Mouse (Mus musculus) bone marrow macrophage, adult 2 months (primary cell): Measurements from ENCODE around the gene Ddost. TPM values are rescaled to one million over a fixed set of nuclear protein-coding genes. Genes with fewer than 3 reads are reported as not detected.
A peak's percentile ranks its signal among the peaks of the same experiment; 100 is the strongest.

Source experiments
- H3K27ac ChIP-seq: 2 replicates; pipeline ENCODE4 v1.5.1; 2012; ENCODE audit warnings: low read depth, low read length; ENCODE audit not compliant: insufficient read depth
- H3K4me1 ChIP-seq: 2 replicates; pipeline ENCODE4 v1.6.1; 2012; ENCODE audit warnings: low read length; ENCODE audit not compliant: control insufficient read depth, insufficient read depth
- H3K4me3 ChIP-seq: 2 replicates; pipeline ENCODE4 v1.5.1; 2012; ENCODE audit warnings: mild to moderate bottlenecking, low read length, moderate library complexity; ENCODE audit not compliant: insufficient read depth
- CTCF ChIP-seq: IDR thresholded peaks from 2 replicates; pipeline ENCODE4 v1.5.1; 2012; ENCODE audit warnings: low read depth, mild to moderate bottlenecking, low read length, moderate library complexity
- POLR2A ChIP-seq: IDR thresholded peaks from 2 replicates; pipeline ENCODE4 v1.6.1; 2012; ENCODE audit warnings: mild to moderate bottlenecking, low read depth, low read length, borderline replicate concordance
- polyA plus RNA-seq: library from polyadenylated mRNA; stranded (reverse); fragments of >200 nt; gene quantifications from 2 replicates; pipeline ENCODE4 v1.2.4, GENCODE M21; 2012; ENCODE audit not compliant: missing spikeins, insufficient read depth, insufficient read length

Gene Ddost
- 112 and 119 TPM in 2 replicates for polyA plus RNA-seq

GRCm38 (mm10) chr4:138304340-138305104 is at the start of gene Ddost:
Gene Ddost, plus strand, starts transcription at chr4:138304730.
- Histone ChIP-seq H3K4me1 (peaks cover 20% of the 10 kb centered on the region), H3K4me3 (peak within 1 kb of the TSS; percentile 99), H3K27ac (peak within 1 kb of the TSS; percentile 59)
- TF ChIP-seq CTCF = peak; percentile 20; the same call in 1 of the 2 replicates
- peak; percentile 24; the same call in 1 of the 2 replicates for TF ChIP-seq POLR2A

GRCm38 (mm10) chr4:138257116-138257687 is 47.3 kb upstream of the Ddost start:
- no peak overlapping the region for H3K27ac ChIP-seq
- no peak overlapping the region for H3K4me3 ChIP-seq
- TF ChIP-seq POLR2A (no peak), CTCF (no peak)
- H3K4me1 ChIP-seq = peaks cover 3% of the 10 kb centered on the region; the same call in 1 of the 2 replicates

- TF ChIP-seq POLR2A (no peak), CTCF (no peak)
- Histone ChIP-seq H3K4me3 (no peak overlapping the region), H3K4me1 (peaks cover 3% of the 10 kb centered on the region; the same call in 1 of the 2 replicates), H3K27ac (no peak overlapping the region)
Measured at GRCm38 (mm10) chr4:138258663-138259062, 45.9 kb upstream of the Ddost start.

GRCm38 (mm10) chr4:138259482-138259881 is 45.0 kb upstream of the Ddost start:
- H3K4me1 ChIP-seq = peaks cover 3% of the 10 kb centered on the region; the same call in 1 of the 2 replicates
- TF ChIP-seq POLR2A (no peak), CTCF (no peak)
- H3K4me3 ChIP-seq = no peak overlapping the region
- H3K27ac ChIP-seq = no peak overlapping the region

GRCm38 (mm10) chr4:138261843-138262681 is 42.5 kb upstream of the Ddost start:
- no peak for TF ChIP-seq POLR2A
- TF ChIP-seq CTCF = 0 out of 2 replicates have a peak, but pooled peaks have one; percentile 19

GRCm38 (mm10) chr4:138267869-138268268 is 36.7 kb upstream of the Ddost start:
- H3K4me1 ChIP-seq = no peaks in the 10 kb centered on the region
- H3K27ac ChIP-seq = no peak overlapping the region
- no peak overlapping the region for H3K4me3 ChIP-seq
- TF ChIP-seq POLR2A (no peak), CTCF (no peak)

More at GRCm38 (mm10) chr4:138261843-138262681, 42.5 kb upstream of the Ddost start:
- H3K4me1 ChIP-seq = peaks cover 3% of the 10 kb centered on the region; the same call in 1 of the 2 replicates
- H3K4me3 ChIP-seq = peak overlapping the region; percentile 65
- H3K27ac ChIP-seq = no peak overlapping the region

- H3K4me3 ChIP-seq = no peak overlapping the region
- H3K27ac ChIP-seq = no peak overlapping the region
- H3K4me1 ChIP-seq = no peaks in the 10 kb centered on the region
- no peak for TF ChIP-seq CTCF
- TF ChIP-seq POLR2A = no peak
Measured at GRCm38 (mm10) chr4:138272011-138272997, 32.2 kb upstream of the Ddost start.

- Histone ChIP-seq H3K27ac (no peak overlapping the region), H3K4me3 (no peak overlapping the region)
Measured at GRCm38 (mm10) chr4:138278346-138278745, 26.2 kb upstream of the Ddost start.

More at GRCm38 (mm10) chr4:138278346-138278745, 26.2 kb upstream of the Ddost start:
- H3K4me1 ChIP-seq = no peaks in the 10 kb centered on the region
- TF ChIP-seq POLR2A = no peak
- no peak for TF ChIP-seq CTCF
